Mouse (Mus musculus) heart, embryonic 16.5 days (tissue): Measurements from ENCODE around the gene Pigx. TPM values are rescaled to one million over a fixed set of nuclear protein-coding genes. Genes with fewer than 3 reads are reported as not detected.

Source experiments
- ATAC-seq: fragments of 200-750 bp; cut with Nextera tagmentation; replicated peaks from 2 replicates; pipeline ENCODE4 v1.8.0; 2017; ENCODE audit warnings: moderate number of reproducible peaks; ENCODE audit not compliant: insufficient read depth, low FRiP score; ENCODE audit errors: extremely low read depth
- H3K27ac ChIP-seq: fragments of 300-500 bp; sonication (generic); 2 replicates; pipeline ENCODE4 v1.5.1; 2014; ENCODE audit warnings: mild to moderate bottlenecking, low read length, control low read depth, moderate library complexity
- H3K27me3 ChIP-seq: fragments of 300-500 bp; sonication (generic); 2 replicates; pipeline ENCODE4 v1.6.1; 2014; ENCODE audit warnings: low read length, mixed read lengths; ENCODE audit not compliant: control insufficient read depth, insufficient read depth
- H3K36me3 ChIP-seq: fragments of 300-500 bp; sonication (generic); 2 replicates; pipeline ENCODE4 v1.6.1; 2014; ENCODE audit not compliant: control insufficient read depth, insufficient read depth
- H3K4me1 ChIP-seq: fragments of 300-500 bp; sonication (generic); 2 replicates; pipeline ENCODE4 v1.6.1; 2014; ENCODE audit warnings: low read length, mixed read lengths; ENCODE audit not compliant: control insufficient read depth, insufficient read depth
- H3K4me2 ChIP-seq: fragments of 300-500 bp; sonication (generic); 2 replicates; pipeline ENCODE4 v1.6.1; 2014; ENCODE audit warnings: low read depth, mild to moderate bottlenecking, control low read depth, low read length
- H3K4me3 ChIP-seq: fragments of 300-500 bp; sonication (generic); 2 replicates; pipeline ENCODE4 v1.5.1; 2014; ENCODE audit warnings: mild to moderate bottlenecking, control low read depth, low read length
- H3K9ac ChIP-seq: fragments of 300-500 bp; sonication (generic); 2 replicates; pipeline ENCODE4 v1.6.1; 2014; ENCODE audit warnings: low read length, control low read depth
- H3K9me3 ChIP-seq: fragments of 300-500 bp; sonication (generic); replicated peaks from 2 replicates; pipeline ENCODE4 v1.6.1; 2016; ENCODE audit warnings: low read length; ENCODE audit not compliant: control insufficient read depth
- WGBS: fragments of 180-500 bp; shearing (Covaris S2); extraction: QIAGEN DNeasy Blood & Tissue Kit; methylation state at CpG from one replicate; pipeline ENCODE4 v1.1.7; 2014; 5-methylcytosine and 5-hydroxymethylcytosine counted together
- polyA plus RNA-seq: library from polyadenylated mRNA; unstranded; fragments of >200 nt; fragmentation: Nextera tagmentation; extraction: Ambion mirVana; gene quantifications from 2 replicates; pipeline ENCODE4 v1.2.1, GENCODE M21; 2015

Gene Pigx
- polyA plus RNA-seq, 1 experiment from 2014 or later = 73.0 TPM

DNA sequence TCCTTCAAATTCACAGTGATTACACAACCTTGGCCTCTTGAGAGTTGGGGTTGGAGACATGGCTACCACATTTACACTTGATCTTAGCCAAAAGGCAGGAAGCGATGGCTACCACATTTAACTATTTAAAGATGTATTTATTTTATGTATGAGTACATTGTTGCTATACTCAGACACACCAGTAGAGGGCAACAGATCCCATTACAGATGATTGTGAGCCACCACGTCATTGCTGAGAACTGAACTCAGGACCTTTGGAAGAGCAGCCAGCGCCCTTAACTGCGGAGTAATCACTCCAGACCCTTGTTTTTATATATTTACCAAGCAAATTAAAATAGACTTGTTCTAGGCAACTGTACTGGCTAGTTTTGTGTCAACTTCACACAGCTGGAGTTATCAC is 57.2 kb downstream of the Pigx start:
- H3K4me1 ChIP-seq = no peaks in the 10 kb centered on the region
- no peak overlapping the region for H3K9ac ChIP-seq
- H3K36me3 ChIP-seq = peaks cover 63% of the 10 kb centered on the region
- H3K9me3 ChIP-seq = no peaks in the 10 kb centered on the region
- no peaks in the 10 kb centered on the region for H3K27me3 ChIP-seq
- H3K4me3 ChIP-seq = no peak overlapping the region
- ATAC-seq = no peak
- no peak overlapping the region for H3K27ac ChIP-seq
- WGBS = 86% methylated on average over 4 of the region's 4 CpGs
- no peak overlapping the region for H3K4me2 ChIP-seq

Other genes with a start within 250 kb of the Pigx start
- 0.05 and 0.16 TPM in 2 replicates for gene Meltf, start 220.9 kb downstream of the Pigx start, polyA plus RNA-seq
- gene Pigz, start 165.9 kb downstream of the Pigx start, polyA plus RNA-seq = 0.71 and 1.4 TPM in 2 replicates
- gene 0610012G03Rik, start 151.2 kb downstream of the Pigx start, polyA plus RNA-seq = 121 and 127 TPM in 2 replicates
- gene Ncbp2, start 151.2 kb downstream of the Pigx start, polyA plus RNA-seq = 64.4 and 64.5 TPM in 2 replicates
- 10.0 TPM in 2 replicates for gene Senp5, start 96.5 kb downstream of the Pigx start, polyA plus RNA-seq
- gene Pak2, start 20.4 kb downstream of the Pigx start, polyA plus RNA-seq = 23.9 and 26.5 TPM in 2 replicates
- gene Cep19, start 60 bp upstream of the Pigx start, polyA plus RNA-seq = 21.7 and 26.3 TPM in 2 replicates
- gene Nrros, start 65.9 kb upstream of the Pigx start, polyA plus RNA-seq = 18.1 and 20.5 TPM in 2 replicates
- 0.47 and 1.1 TPM in 2 replicates for gene Bex6, start 80.1 kb upstream of the Pigx start, polyA plus RNA-seq
- gene Fbxo45, start 147.4 kb upstream of the Pigx start, polyA plus RNA-seq = 3.7 and 5.1 TPM in 2 replicates
- 11.6 and 11.9 TPM in 2 replicates for gene Wdr53, start 147.5 kb upstream of the Pigx start, polyA plus RNA-seq
- 0.16 TPM in 1 of 2 replicates, not detected in the other for gene Smco1, start 171.7 kb upstream of the Pigx start, polyA plus RNA-seq
- 17.3 and 19.3 TPM in 2 replicates for gene Rnf168, start 177.7 kb upstream of the Pigx start, polyA plus RNA-seq
- gene Ubxn7, start 232.5 kb upstream of the Pigx start, polyA plus RNA-seq = 17.8 and 18.1 TPM in 2 replicates